Mouse (Mus musculus) fat pad, adult 2 months (tissue): Measurements from ENCODE around the gene Cmtr2.

Experiments
- DNase-seq: peaks from one replicate; pipeline ENCODE4 v3.0.0-alpha.2; 2011; ENCODE audit warnings: low read depth, low spot score; ENCODE audit errors: extremely low read depth

Gene Cmtr2

GRCm38 (mm10) chr8:110215365-110215764, at the start of gene Cmtr2:
Gene Cmtr2 (plus strand): TSS chr8:110215665.
- DNase-seq = no peak

- no peak for DNase-seq
These were observed 49.2 kb upstream of the Cmtr2 start for GRCm38 (mm10) chr8:110166270-110166669.

GRCm38 (mm10) chr8:110168046-110168445, 47.4 kb upstream of the Cmtr2 start, which contains the start of gene Calb2:
Gene Calb2 (minus strand): TSS chr8:110168210.
- DNase-seq = no peak

- no peak for DNase-seq
These were observed 43.3 kb upstream of the Cmtr2 start for GRCm38 (mm10) chr8:110172161-110172560.

GRCm38 (mm10) chr8:110174826-110175225, 40.6 kb upstream of the Cmtr2 start:
- DNase-seq = no peak

GRCm38 (mm10) chr8:110177359-110178155, 37.9 kb upstream of the Cmtr2 start:
- no peak for DNase-seq

GRCm38 (mm10) chr8:110182735-110183367, 32.6 kb upstream of the Cmtr2 start:
- DNase-seq = no peak

- DNase-seq = no peak
These were observed 31.7 kb upstream of the Cmtr2 start for GRCm38 (mm10) chr8:110183748-110184147.

GRCm38 (mm10) chr8:110185538-110185937, 29.9 kb upstream of the Cmtr2 start:
- no peak for DNase-seq

- no peak for DNase-seq
These were observed 26.3 kb upstream of the Cmtr2 start for GRCm38 (mm10) chr8:110188961-110189750.

GRCm38 (mm10) chr8:110196678-110197077, 18.8 kb upstream of the Cmtr2 start:
- no peak for DNase-seq

GRCm38 (mm10) chr8:110201806-110202205, 13.7 kb upstream of the Cmtr2 start:
- DNase-seq = no peak

GRCm38 (mm10) chr8:110216253-110216652, 788 bp downstream of the Cmtr2 start:
- no peak for DNase-seq

GRCm38 (mm10) chr8:110217198-110217597, 1.7 kb downstream of the Cmtr2 start:
- DNase-seq = no peak

- peak; percentile 51 for DNase-seq
These were observed 2.2 kb downstream of the Cmtr2 start for GRCm38 (mm10) chr8:110217681-110218131.

GRCm38 (mm10) chr8:110218511-110218910, 3.0 kb downstream of the Cmtr2 start:
- DNase-seq = no peak

- DNase-seq = no peak
These were observed 5.5 kb downstream of the Cmtr2 start for GRCm38 (mm10) chr8:110220936-110221335.

- no peak for DNase-seq
These were observed 15.3 kb downstream of the Cmtr2 start for GRCm38 (mm10) chr8:110230803-110231202.

- no peak for DNase-seq
These were observed 27.1 kb downstream of the Cmtr2 start for GRCm38 (mm10) chr8:110242278-110243177.

- no peak for DNase-seq
These were observed 29.1 kb downstream of the Cmtr2 start for GRCm38 (mm10) chr8:110244566-110244965.
